Mouse (Mus musculus): ENCODE results near the gene Olfr1176.

The Olfr1176 gene

DNA sequence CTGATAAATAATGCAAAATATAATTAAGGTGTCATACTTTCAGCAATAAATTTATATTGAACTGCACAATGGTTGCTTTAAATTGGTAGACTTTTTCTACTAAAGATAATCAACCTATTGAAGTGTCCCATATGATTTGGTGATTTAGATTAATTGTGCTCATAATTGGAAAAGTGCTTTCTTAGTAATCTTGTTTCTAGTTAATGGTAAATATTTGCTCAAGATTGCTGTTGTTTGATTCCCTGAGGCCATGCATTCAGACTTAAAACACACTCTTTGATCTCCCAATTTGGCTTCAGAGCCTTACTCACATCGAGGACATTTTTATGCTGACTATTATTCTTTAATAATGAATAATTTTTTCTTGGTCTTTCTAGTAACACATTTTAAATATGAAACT lies at the start of gene Olfr1176:
Gene Olfr1176 (plus strand): TSS at position 301 of the 400 bp plus-strand sequence.
- DNase-seq (ENCODE audit: low spot score in 2 of 2), result no peak

DNA sequence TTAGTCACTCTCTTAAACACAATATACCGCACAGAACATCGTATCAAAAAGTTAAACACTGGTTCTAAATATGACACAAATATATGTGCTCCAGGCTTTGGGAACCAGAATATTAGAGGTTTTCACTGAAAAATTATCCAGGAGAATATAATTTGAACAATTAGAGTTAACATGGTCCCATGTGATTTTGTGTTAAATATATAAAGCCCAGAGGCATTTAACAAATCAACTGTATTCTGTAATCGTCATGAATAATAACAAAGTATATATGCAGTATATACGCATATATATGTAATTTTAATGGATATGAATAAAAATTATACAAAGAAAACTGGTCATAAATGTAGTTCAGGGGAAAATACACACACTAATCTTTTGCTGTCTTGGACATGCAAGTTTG lies 21.5 kb upstream of the Olfr1176 start, which contains the start of gene Olfr1174-ps:
Gene Olfr1174-ps (minus strand): TSS at position 101 of the 400 bp plus-strand sequence.
- no peak for DNase-seq (ENCODE audit: low spot score in 2 of 2)

GRCm38 (mm10) chr2:88327115-88327514 lies 9.4 kb upstream of the Olfr1176 start, which contains the start of gene Olfr1175-ps:
TSS of gene Olfr1175-ps (minus strand) at chr2:88327215.
- DNase-seq (ENCODE audit: low spot score in 2 of 2), result no peak

DNA sequence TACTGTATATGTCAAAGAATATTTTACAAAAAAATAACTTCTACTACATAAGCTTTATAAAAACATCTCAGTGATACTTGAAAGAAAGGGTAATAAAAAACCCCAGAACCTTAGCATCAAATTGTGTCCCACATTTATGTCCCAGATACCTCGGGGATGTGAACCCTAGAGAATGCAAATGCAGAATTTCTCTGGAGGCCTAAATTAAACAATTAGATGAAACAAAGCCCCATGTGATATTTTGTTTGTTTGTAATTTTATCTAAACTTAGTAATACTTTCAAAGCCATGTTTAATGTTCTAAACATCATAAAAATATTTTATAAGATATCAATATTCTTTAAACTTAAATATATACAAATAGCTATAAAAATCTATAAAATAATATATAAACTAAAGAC lies 9.9 kb downstream of the Olfr1176 start, which contains the start of gene Olfr1177-ps:
Gene Olfr1177-ps (minus strand): TSS at position 101 of the 400 bp plus-strand sequence.
- DNase-seq (ENCODE audit: low spot score in 2 of 2), result no peak

DNA sequence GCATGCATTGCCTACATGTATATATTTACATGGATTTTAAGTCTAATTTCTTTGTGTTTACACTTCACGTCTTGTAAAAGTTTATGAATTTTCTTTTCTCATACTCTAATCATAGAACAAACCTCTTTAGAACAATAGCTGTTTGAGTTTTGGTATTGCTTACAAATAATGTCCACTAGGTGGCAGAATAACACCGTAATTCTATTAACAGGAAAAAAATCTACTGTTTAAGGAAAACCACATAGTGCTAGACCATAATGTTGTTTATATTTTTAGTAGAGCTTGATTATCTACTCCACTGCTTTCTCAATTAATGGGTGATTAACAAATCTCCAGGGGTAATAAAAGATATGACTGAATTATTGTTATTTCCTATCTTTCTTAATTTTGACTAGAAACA lies 19.8 kb downstream of the Olfr1176 start:
- no peak for DNase-seq (ENCODE audit: low spot score in 2 of 2)

DNA sequence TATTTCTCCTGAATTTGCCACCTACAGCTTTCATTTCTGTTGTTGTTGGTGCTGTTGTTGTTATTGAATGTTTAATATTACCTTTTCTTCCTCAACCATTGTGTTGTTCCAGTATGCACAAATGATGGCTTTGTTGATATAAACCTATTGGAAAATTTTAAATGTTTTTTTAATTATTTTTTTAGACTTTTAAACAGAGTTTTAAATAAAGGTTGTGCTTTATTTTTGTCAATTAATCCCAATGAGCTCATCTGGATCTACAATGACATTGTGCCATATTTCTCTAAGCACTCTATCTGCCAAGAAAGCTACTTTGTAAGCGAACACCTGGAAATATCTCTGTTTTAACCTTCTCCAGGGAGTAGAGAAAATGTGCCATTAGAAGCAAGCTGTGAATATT lies 50.2 kb downstream of the Olfr1176 start, which contains the start of gene Olfr1178:
Gene Olfr1178 (plus strand): TSS at position 301 of the 400 bp plus-strand sequence.
- no peak for DNase-seq (ENCODE audit: low spot score in 2 of 2)
